Mouse (Mus musculus) B cell, adult 67 days (primary cell): Measurements from ENCODE around the gene Krt39. TPM values are rescaled to one million over a fixed set of nuclear protein-coding genes. Genes with fewer than 3 reads are reported as not detected.

Experiments used
- total RNA-seq, 2 experiments: library from RNA; stranded (reverse); gene quantifications; 4 replicates each; pipeline ENCODE4 v1.2.4; 2023

Krt39 gene
- total RNA-seq, result not detected

GRCm38 (mm10) chr11:99521288-99521860, at the start of gene Krt39:
Gene Krt39 (minus strand): TSS chr11:99521338.

GRCm38 (mm10) chr11:99566530-99566929, 45.4 kb upstream of the Krt39 start, which contains the start of gene Krtap3-1:
Gene Krtap3-1 (minus strand): TSS chr11:99566630.

GRCm38 (mm10) chr11:99559366-99559765, 38.2 kb upstream of the Krt39 start, which contains the start of gene Gm11939:
Gene Gm11939 (minus strand): TSS chr11:99559466.

GRCm38 (mm10) chr11:99556753-99557152, 35.6 kb upstream of the Krt39 start, which contains the start of gene Krtap3-2:
Gene Krtap3-2 (minus strand): TSS chr11:99556853.

GRCm38 (mm10) chr11:99550765-99551164, 29.6 kb upstream of the Krt39 start, which contains the start of gene Krtap3-3:
Gene Krtap3-3 (minus strand): TSS chr11:99550865.

GRCm38 (mm10) chr11:99492733-99493573, 28.2 kb downstream of the Krt39 start, which contains the start of gene Krt23:
Gene Krt23 (minus strand): TSS chr11:99493137.

Other genes starting within 250 kb of the Krt39 start
- gene Krt24, start 236.1 kb downstream of the Krt39 start, total RNA-seq, result not detected
- gene Krt25, start 198.4 kb downstream of the Krt39 start, total RNA-seq, result not detected
- not detected for gene Krt26, start 183.4 kb downstream of the Krt39 start, total RNA-seq
- gene Krt27, start 170.2 kb downstream of the Krt39 start, total RNA-seq, result not detected
- not detected for gene Krt28, start 146.4 kb downstream of the Krt39 start, total RNA-seq
- gene Krt10, start 132.0 kb downstream of the Krt39 start, total RNA-seq, result 1 to 10 TPM; 1.5 to 3.2 TPM
- gene Krt12, start 99.1 kb downstream of the Krt39 start, total RNA-seq, result not detected
- not detected for gene Krt20, start 83.2 kb downstream of the Krt39 start, total RNA-seq
- not detected for gene Krt23, start 28.2 kb downstream of the Krt39 start, total RNA-seq
- gene Krt40, start 21.8 kb upstream of the Krt39 start, total RNA-seq, result not detected
- not detected for gene Krtap3-3, start 29.5 kb upstream of the Krt39 start, total RNA-seq
- not detected for gene Krtap3-2, start 35.5 kb upstream of the Krt39 start, total RNA-seq
- gene Gm11939, start 38.1 kb upstream of the Krt39 start, total RNA-seq, result not detected
- gene Krtap3-1, start 45.3 kb upstream of the Krt39 start, total RNA-seq, result not detected
- gene Krtap1-5, start 59.7 kb upstream of the Krt39 start, total RNA-seq, result not detected
- gene Krtap1-4, start 62.3 kb upstream of the Krt39 start, total RNA-seq, result not detected
- not detected for gene Krtap1-3, start 70.0 kb upstream of the Krt39 start, total RNA-seq
- gene Krtap9-3, start 76.8 kb upstream of the Krt39 start, total RNA-seq, result not detected
- gene Gm11938, start 82.0 kb upstream of the Krt39 start, total RNA-seq, result not detected
- not detected for gene Gm11937, start 88.9 kb upstream of the Krt39 start, total RNA-seq
- not detected for gene Krtap2-4, start 93.5 kb upstream of the Krt39 start, total RNA-seq
- gene Gm11562, start 99.1 kb upstream of the Krt39 start, total RNA-seq, result not detected
- gene Krtap4-1, start 106.9 kb upstream of the Krt39 start, total RNA-seq, result not detected
- gene Krtap4-2, start 113.7 kb upstream of the Krt39 start, total RNA-seq, result not detected
- not detected for gene Krtap4-7, start 122.8 kb upstream of the Krt39 start, total RNA-seq
- gene Gm11555, start 128.9 kb upstream of the Krt39 start, total RNA-seq, result not detected
- gene Gm11563, start 137.6 kb upstream of the Krt39 start, total RNA-seq, result not detected
- not detected for gene Krtap4-6, start 144.6 kb upstream of the Krt39 start, total RNA-seq
- not detected for gene Gm14190, start 169.4 kb upstream of the Krt39 start, total RNA-seq
- gene Gm14180, start 213.0 kb upstream of the Krt39 start, total RNA-seq, result not detected